Mouse (Mus musculus) G1E (cell line): ENCODE results near the gene Rhob. TPM values are rescaled to one million over a fixed set of nuclear protein-coding genes. Genes with fewer than 3 reads are reported as not detected.
"Not testable (repeated sequence)": the region's sequence is repeated elsewhere in the genome, so short reads cannot be mapped to it uniquely, and the experiment has no call there.

Experiments
- ATAC-seq: 2 replicates; pipeline ENCODE4 v1.8.0; 2016; ENCODE audit warnings: mild to moderate bottlenecking; ENCODE audit not compliant: insufficient number of reproducible peaks, poor library complexity, low FRiP score, severe bottlenecking; ENCODE audit errors: extremely low read depth
- DNase-seq: peaks from one replicate; pipeline ENCODE4 v3.0.0; 2012; ENCODE audit warnings: low spot score
- H3K27me3 ChIP-seq: 2 replicates; pipeline ENCODE4 v1.6.1; 2012; ENCODE audit warnings: mild to moderate bottlenecking, low read length, inconsistent platforms; ENCODE audit not compliant: insufficient read depth
- H3K36me3 ChIP-seq: replicated peaks from 2 replicates; pipeline ENCODE3; 2012; ENCODE audit warnings: mild to moderate bottlenecking, inconsistent platforms
- H3K4me1 ChIP-seq: 2 replicates; pipeline ENCODE4 v1.6.1; 2012; ENCODE audit warnings: low read depth, low read length, inconsistent platforms, mixed read lengths; ENCODE audit not compliant: insufficient read depth
- H3K4me3 ChIP-seq: 2 replicates; pipeline ENCODE4 v1.5.1; 2012; ENCODE audit warnings: low read depth, mild to moderate bottlenecking, inconsistent platforms, low read length, moderate library complexity, mixed read lengths
- H3K9me3 ChIP-seq: replicated peaks from 2 replicates; pipeline ENCODE4 v1.6.1; 2012; ENCODE audit warnings: inconsistent platforms
- CTCF ChIP-seq: IDR thresholded peaks from 2 replicates; pipeline ENCODE4 v1.5.1; 2012; ENCODE audit warnings: low read depth, low read length, inconsistent platforms, mixed read lengths
- GATA1 ChIP-seq: IDR thresholded peaks from 2 replicates; pipeline ENCODE4 v1.6.1; 2012; ENCODE audit warnings: borderline replicate concordance, low read length, inconsistent platforms, mixed read lengths
- GATA2 ChIP-seq: IDR thresholded peaks from 2 replicates; pipeline ENCODE4 v1.6.1; 2012; ENCODE audit warnings: low read depth, low read length, inconsistent platforms, borderline replicate concordance
- POLR2AphosphoS5 ChIP-seq: IDR thresholded peaks from 2 replicates; pipeline ENCODE4 v1.6.1; 2012; ENCODE audit warnings: low read depth, low read length, inconsistent platforms; ENCODE audit not compliant: insufficient replicate concordance
- TAL1 ChIP-seq: conservative IDR thresholded peaks from 2 replicates; pipeline ENCODE4 v1.6.1; 2012; ENCODE audit warnings: low read depth, low read length, inconsistent platforms, mixed read lengths
- polyA plus RNA-seq: library from polyadenylated mRNA; stranded (reverse); fragments of >175 nt; gene quantifications from 2 replicates; pipeline ENCODE4 v1.2.3, GENCODE M21; 2012
- total RNA-seq, 2 experiments: library from RNA; stranded (forward) in 1 of 2; stranded (reverse) in 1 of 2; fragments of 200-1000 nt in 1 of 2; fragments of >200 nt in 1 of 2; fragmentation: Nextera tagmentation in 1 of 2; gene quantifications; 2 replicates each; pipeline ENCODE4 v1.2.3; 2014 to 2017

Rhob gene
- total and polyA plus RNA-seq, 3 experiments, result 0.14 to 2.2 (median 0.27) TPM

DNA sequence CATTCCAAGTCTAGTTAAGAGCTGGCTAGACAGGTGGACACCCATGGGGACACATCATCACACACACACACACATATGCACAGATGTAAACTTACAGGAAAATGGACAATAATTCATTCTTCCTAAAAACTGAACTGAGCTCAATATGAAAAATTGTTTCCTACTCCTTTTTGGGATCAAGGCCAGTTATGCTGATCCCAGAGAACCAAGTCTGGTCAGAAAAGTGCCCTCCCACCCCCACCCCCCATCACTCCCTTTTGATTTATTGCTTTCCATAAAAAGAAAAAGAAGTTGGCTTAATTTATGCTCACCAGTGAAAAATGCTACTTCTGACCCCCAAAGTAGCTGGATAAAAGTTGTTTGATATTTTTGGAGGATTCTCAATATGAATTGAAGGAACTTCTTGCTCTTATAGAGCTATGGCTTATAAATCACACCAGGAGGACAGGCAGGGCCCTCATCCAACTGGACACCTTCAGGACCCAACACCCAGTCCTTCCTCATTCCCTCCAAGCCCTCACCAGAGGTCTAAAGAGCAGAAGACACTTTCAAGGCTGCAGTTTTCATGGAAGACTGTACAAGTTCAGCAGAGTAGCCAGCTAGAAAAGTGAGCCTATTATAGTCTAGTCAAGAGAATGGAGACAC, 31.5 kb downstream of the Rhob start:
- Histone ChIP-seq H3K36me3 (no peaks in the 10 kb centered on the region), H3K27me3 (no peaks in the 10 kb centered on the region; the same call in 1 of the 2 replicates), H3K9me3 (no peaks in the 10 kb centered on the region), H3K4me3 (no peak overlapping the region), H3K4me1 (no peaks in the 10 kb centered on the region)
- TF ChIP-seq GATA1 (no peak), TAL1 (no peak), GATA2 (no peak), POLR2AphosphoS5 (no peak), CTCF (no peak)
- ATAC-seq (no peak), DNase-seq (no peak)

GRCm38 (mm10) chr12:8467029-8467924, 32.5 kb downstream of the Rhob start:
- H3K4me3 ChIP-seq, result no peak overlapping the region
- TF ChIP-seq TAL1, result no peak
- no peak for TF ChIP-seq GATA1
- no peak for TF ChIP-seq CTCF
- no peak for TF ChIP-seq GATA2
- TF ChIP-seq POLR2AphosphoS5, result no peak
- no peak for DNase-seq
- H3K4me1 ChIP-seq, result no peaks in the 10 kb centered on the region
- ATAC-seq, result no peak
- no peaks in the 10 kb centered on the region for H3K9me3 ChIP-seq
- H3K27me3 ChIP-seq, result no peaks in the 10 kb centered on the region; the same call in 1 of the 2 replicates
- no peaks in the 10 kb centered on the region for H3K36me3 ChIP-seq

DNA sequence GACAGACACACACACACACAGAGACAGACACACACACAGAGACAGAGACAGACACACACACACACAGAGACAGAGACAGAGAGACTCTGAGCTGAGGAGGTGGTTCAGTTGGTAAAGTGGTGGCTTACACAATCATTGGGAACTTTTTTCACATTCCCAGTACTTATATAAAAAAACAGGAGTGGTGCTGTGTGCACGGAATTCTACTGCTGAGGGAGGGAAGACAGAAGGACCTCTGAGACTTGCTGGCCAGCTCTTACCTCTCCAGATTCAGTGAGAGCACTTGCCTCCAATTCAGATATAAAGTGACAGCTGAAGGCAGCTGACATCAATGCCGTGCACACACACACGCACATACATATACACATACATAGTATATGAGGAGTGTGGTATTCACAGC, 34.1 kb downstream of the Rhob start:
- Histone ChIP-seq H3K36me3 (no peaks in the 10 kb centered on the region), H3K9me3 (no peaks in the 10 kb centered on the region), H3K4me3 (no peak overlapping the region), H3K4me1 (no peaks in the 10 kb centered on the region), H3K27me3 (no peaks in the 10 kb centered on the region; the same call in 1 of the 2 replicates)
- ATAC-seq, result no peak
- DNase-seq, result no peak
- TF ChIP-seq POLR2AphosphoS5 (no peak), GATA1 (no peak), CTCF (no peak), GATA2 (no peak), TAL1 (no peak)

DNA sequence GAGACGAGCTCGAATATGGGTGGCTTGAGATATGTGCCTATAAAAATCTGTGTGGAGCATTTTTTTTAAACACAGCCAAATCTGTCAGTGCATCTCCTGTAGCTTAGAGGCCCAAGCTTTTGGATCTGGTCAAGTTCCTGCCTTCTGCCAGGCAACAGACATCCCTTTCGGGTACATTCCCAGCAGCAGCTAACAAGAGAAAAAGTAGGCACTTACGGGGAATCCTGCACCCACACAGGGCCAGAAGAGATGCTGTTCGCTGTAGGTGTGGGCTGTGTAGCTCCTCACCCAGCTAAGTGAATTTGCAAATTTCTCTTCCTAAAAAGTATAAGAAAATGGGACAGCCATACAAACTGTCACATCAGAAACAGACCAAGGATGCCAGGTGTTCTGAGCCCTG, 34.8 kb downstream of the Rhob start:
- Histone ChIP-seq H3K4me3 (no peak overlapping the region), H3K27me3 (no peaks in the 10 kb centered on the region; the same call in 1 of the 2 replicates), H3K4me1 (no peaks in the 10 kb centered on the region), H3K36me3 (no peaks in the 10 kb centered on the region), H3K9me3 (no peaks in the 10 kb centered on the region)
- DNase-seq (no peak), ATAC-seq (no peak)
- TF ChIP-seq POLR2AphosphoS5 (no peak), CTCF (no peak), GATA1 (no peak), TAL1 (no peak), GATA2 (no peak)

GRCm38 (mm10) chr12:8463599-8464160, 36.1 kb downstream of the Rhob start:
- no peak for TF ChIP-seq GATA1
- no peak for TF ChIP-seq GATA2
- no peak for TF ChIP-seq POLR2AphosphoS5
- TF ChIP-seq CTCF, result no peak
- TF ChIP-seq TAL1, result no peak
- Histone ChIP-seq H3K36me3 (no peaks in the 10 kb centered on the region), H3K27me3 (no peaks in the 10 kb centered on the region; the same call in 1 of the 2 replicates), H3K4me3 (no peak overlapping the region), H3K4me1 (no peaks in the 10 kb centered on the region), H3K9me3 (no peaks in the 10 kb centered on the region)
- no peak for DNase-seq
- no peak for ATAC-seq

DNA sequence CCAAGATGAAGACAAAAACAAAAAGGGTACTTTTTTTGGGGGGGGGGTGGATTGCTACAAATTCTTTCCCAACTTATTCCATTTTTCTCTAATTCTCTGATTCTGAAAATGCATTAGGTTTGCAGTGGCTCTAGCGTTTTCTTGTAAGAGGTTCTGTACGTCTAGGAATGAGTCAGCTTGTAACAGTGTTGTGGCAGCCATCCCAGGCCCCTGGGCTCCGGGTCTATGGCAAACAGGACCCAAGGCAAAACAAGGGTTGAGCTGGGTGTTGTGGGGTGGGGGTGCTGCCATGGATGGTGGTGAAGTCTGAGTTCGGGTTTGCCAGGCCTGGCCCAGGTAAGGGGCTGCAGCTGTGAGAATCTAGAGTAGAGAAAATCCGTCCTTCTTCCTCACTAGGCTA, 37.3 kb downstream of the Rhob start:
- no peak for ATAC-seq
- TF ChIP-seq GATA2, result no peak
- TF ChIP-seq CTCF, result no peak
- TF ChIP-seq GATA1, result no peak

DNA sequence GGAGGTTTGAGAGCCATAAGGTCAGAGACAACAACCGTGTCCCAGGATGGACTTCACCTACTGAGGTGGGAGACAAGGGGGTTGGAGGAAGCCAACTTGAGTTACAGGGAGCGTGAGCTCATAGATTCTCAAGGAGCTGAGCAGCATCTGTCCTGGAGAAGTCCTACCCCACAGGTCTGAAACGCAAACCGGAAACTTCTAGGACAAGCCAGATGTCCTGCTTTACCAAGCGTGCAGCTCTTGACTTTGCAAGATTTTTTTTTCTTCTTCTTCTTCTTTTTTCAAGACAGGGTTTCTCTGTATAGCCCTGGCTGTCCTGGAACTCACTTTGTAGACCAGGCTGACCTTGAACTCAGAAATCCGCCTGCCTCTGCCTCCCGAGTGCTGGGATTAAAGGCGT, 38.2 kb downstream of the Rhob start:
- not testable (repeated sequence) for H3K9me3 ChIP-seq, H3K36me3 ChIP-seq, H3K27me3 ChIP-seq, ATAC-seq, DNase-seq, H3K4me3 ChIP-seq, H3K4me1 ChIP-seq

More for the DNA sequence above, 37.3 kb downstream of the Rhob start:
- no peaks in the 10 kb centered on the region; the same call in 1 of the 2 replicates for H3K27me3 ChIP-seq
- DNase-seq, result no peak
- H3K36me3 ChIP-seq, result no peaks in the 10 kb centered on the region
- H3K4me1 ChIP-seq, result no peaks in the 10 kb centered on the region
- no peak overlapping the region for H3K4me3 ChIP-seq
- H3K9me3 ChIP-seq, result no peaks in the 10 kb centered on the region
